Mouse (Mus musculus) embryonic fibroblast, embryonic 13.5 days (primary cell): ENCODE measurements at regions not wholly inside any gene's neighbourhood (a gene's known extent, or its start where the extent isn't known, plus 50 kb on each side); places are given as distances from the start of the nearest gene placed in this dataset.

Experiments used
- CTCF ChIP-seq: IDR thresholded peaks from 2 replicates; pipeline ENCODE4 v1.5.1; 2011; ENCODE audit warnings: mild to moderate bottlenecking, control low read depth, low read length, moderate library complexity, borderline replicate concordance; ENCODE audit not compliant: insufficient read depth
- POLR2A ChIP-seq: IDR thresholded peaks from 2 replicates; pipeline ENCODE4 v1.6.1; 2011; ENCODE audit warnings: low read depth, mild to moderate bottlenecking, control low read depth, low read length, moderate library complexity

DNA sequence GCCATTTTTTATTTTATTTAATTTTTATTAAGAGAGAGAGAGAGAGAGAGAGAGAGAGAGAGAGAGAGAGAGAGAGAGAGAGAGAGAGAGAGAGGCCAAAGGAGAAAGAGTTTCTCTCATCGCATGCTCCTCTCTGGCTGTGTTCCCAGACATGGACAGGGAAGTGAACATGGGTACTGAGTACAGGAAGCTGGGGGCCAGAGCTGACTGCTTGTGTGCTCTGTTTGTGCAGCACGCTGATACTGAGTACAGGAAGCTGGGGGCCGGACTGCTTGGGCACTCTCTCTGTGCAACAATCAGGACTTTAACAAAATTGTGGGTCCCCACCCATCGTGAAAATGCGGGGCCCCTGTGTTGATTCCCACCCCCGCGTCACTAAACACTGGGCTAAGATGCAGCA, 130.2 kb downstream of the Gm26897 start:
- no peak for TF ChIP-seq CTCF
- TF ChIP-seq POLR2A, result no peak
